Mouse (Mus musculus) neural tube, embryonic 14.5 days (tissue): ENCODE results near the gene Spta1. TPM values are rescaled to one million over a fixed set of nuclear protein-coding genes. Genes with fewer than 3 reads are reported as not detected.

Experiments
- ATAC-seq: fragments of 200-750 bp; cut with Nextera tagmentation; 2 replicates; pipeline ENCODE4 v1.8.0; 2017; ENCODE audit warnings: low read depth, mild to moderate bottlenecking, moderate TSS enrichment, moderate library complexity
- H3K27ac ChIP-seq: fragments of 300-500 bp; sonication (generic); 2 replicates; pipeline ENCODE4 v1.5.1; 2014; ENCODE audit warnings: low read depth, mild to moderate bottlenecking, control low read depth, low read length, moderate library complexity, mixed read lengths
- H3K27me3 ChIP-seq: fragments of 300-500 bp; sonication (generic); 2 replicates; pipeline ENCODE4 v1.6.1; 2014; ENCODE audit warnings: low read length; ENCODE audit not compliant: control insufficient read depth, insufficient read depth
- H3K36me3 ChIP-seq: fragments of 300-500 bp; sonication (generic); 2 replicates; pipeline ENCODE4 v1.6.1; 2014; ENCODE audit warnings: low read length, mixed read lengths; ENCODE audit not compliant: control insufficient read depth, insufficient read depth
- H3K4me1 ChIP-seq: fragments of 300-500 bp; sonication (generic); 2 replicates; pipeline ENCODE4 v1.6.1; 2014; ENCODE audit warnings: low read length; ENCODE audit not compliant: control insufficient read depth, insufficient read depth
- H3K4me2 ChIP-seq: fragments of 300-500 bp; sonication (generic); 2 replicates; pipeline ENCODE4 v1.6.1; 2014; ENCODE audit warnings: mild to moderate bottlenecking, low read depth, low read length, control low read depth
- H3K4me3 ChIP-seq: fragments of 300-500 bp; sonication (generic); 2 replicates; pipeline ENCODE4 v1.5.1; 2014; ENCODE audit warnings: low read depth, low read length, control low read depth, mixed read lengths
- H3K9ac ChIP-seq: fragments of 300-500 bp; sonication (generic); replicated peaks from 2 replicates; pipeline ENCODE4 v1.6.1; 2014; ENCODE audit warnings: low read depth, mild to moderate bottlenecking, control low read depth, low read length, mixed read lengths
- H3K9me3 ChIP-seq: fragments of 300-500 bp; sonication (generic); 2 replicates; pipeline ENCODE4 v1.6.1; 2016; ENCODE audit warnings: low read length; ENCODE audit not compliant: control insufficient read depth
- WGBS: fragments of 180-500 bp; shearing (Covaris S2); extraction: QIAGEN DNeasy Blood & Tissue Kit; methylation state at CpG from one replicate; pipeline ENCODE4 v1.1.7; 2014; 5-methylcytosine and 5-hydroxymethylcytosine counted together
- polyA plus RNA-seq: library from polyadenylated mRNA; unstranded; fragments of >200 nt; fragmentation: Nextera tagmentation; extraction: Ambion mirVana; gene quantifications from 2 replicates; pipeline ENCODE4 v1.2.1, GENCODE M21; 2014

Spta1 gene
- polyA plus RNA-seq, 1 experiment from 2014 or later = 0.23 TPM

DNA sequence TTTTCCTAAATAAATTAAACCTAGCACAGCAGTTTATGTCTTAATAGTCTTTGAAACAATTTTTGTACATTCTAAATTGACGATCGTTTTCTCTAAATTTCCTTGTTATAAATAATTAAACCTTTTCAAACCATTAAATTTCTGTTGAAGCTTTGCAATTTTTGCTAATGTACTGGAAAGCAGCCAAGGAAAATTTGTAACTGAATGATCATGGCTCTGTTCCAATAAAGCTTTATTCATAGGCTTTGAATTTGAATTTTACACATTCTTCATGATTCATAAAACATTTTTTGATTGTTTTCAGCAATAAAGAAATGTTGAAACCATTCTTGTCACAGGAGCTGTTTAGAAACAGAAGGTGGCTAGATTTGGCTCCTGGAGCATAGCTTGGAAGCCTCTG lies 72.0 kb downstream of the Spta1 start:
- Histone ChIP-seq H3K27me3 (no peaks in the 10 kb centered on the region), H3K27ac (no peak overlapping the region), H3K9ac (no peak overlapping the region), H3K36me3 (no peaks in the 10 kb centered on the region), H3K4me3 (no peak overlapping the region), H3K4me2 (no peak overlapping the region), H3K4me1 (no peaks in the 10 kb centered on the region), H3K9me3 (no peaks in the 10 kb centered on the region)
- 76% methylated on average over 2 of the region's 2 CpGs for WGBS
- no peak for ATAC-seq

DNA sequence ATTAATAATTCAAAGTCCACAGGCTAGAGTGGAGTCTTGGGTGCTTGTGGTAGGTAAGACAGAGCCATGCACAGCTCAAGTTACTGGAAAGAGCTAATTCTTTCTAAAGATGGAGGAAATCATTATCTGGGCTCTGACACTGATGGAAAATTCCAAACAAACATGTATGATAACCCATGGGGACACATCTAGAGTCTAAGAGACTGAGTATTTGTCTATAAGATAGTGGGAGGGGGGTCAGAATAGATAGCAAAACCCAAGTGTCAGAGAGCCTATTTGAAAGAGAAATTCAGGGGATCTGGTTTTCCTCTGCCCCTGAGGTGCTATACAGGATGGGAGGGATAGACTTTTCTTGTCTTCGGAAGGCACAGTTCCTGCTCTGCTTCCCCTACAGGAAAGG lies 73.5 kb downstream of the Spta1 start:
- no peak overlapping the region for H3K4me3 ChIP-seq
- WGBS = 86% methylated on average over 1 of the region's 1 CpGs
- no peaks in the 10 kb centered on the region for H3K4me1 ChIP-seq

DNA sequence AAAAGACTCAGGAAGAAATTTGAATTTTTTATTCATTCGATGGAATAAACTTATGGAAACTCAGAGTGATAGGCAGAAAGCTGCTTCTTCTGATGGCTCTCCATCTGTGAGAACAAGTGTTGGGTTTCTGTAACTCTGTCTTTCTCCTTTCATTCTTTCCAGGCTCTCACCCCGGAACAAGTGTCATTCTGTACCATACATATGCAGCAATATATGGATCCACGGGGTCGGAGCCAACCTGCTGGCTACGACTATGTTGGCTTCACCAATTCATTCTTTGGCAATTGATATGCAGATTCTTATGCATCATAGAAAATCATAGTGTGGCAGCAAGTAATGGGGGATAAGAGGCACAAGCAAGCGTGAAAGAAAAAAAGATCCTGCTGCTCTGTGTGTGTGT lies 74.6 kb downstream of the Spta1 start:
- Histone ChIP-seq H3K9me3 (no peaks in the 10 kb centered on the region), H3K4me2 (no peak overlapping the region), H3K27ac (no peak overlapping the region), H3K9ac (no peak overlapping the region), H3K36me3 (no peaks in the 10 kb centered on the region), H3K27me3 (no peaks in the 10 kb centered on the region), H3K4me3 (no peak overlapping the region), H3K4me1 (no peaks in the 10 kb centered on the region)
- ATAC-seq = no peak
- 87% methylated on average over 6 of the region's 6 CpGs for WGBS

More for the DNA sequence above, 73.5 kb downstream of the Spta1 start:
- H3K27ac ChIP-seq = no peak overlapping the region
- no peaks in the 10 kb centered on the region for H3K27me3 ChIP-seq
- no peaks in the 10 kb centered on the region for H3K36me3 ChIP-seq
- H3K4me2 ChIP-seq = no peak overlapping the region
- H3K9ac ChIP-seq = no peak overlapping the region
- no peaks in the 10 kb centered on the region for H3K9me3 ChIP-seq
- no peak for ATAC-seq

DNA sequence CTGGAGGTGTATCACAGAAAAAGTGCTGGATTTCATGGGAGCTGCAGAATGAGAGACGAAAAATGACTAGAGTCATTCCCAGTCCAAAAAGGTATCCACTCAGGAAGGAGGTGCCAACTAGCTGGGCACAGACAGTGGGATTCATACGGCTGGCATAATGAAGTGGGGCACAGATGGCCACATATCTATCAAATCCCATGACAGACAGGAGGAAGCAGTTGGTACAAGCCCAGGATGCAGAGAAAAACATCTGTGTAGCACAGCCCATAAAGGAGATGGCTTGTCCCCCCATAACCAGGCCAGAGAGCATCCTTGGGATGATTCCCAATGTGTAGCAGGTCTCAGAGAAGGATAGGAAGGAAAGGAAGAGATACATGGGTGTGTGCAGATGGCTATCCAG lies 77.8 kb downstream of the Spta1 start:
- Histone ChIP-seq H3K9ac (no peak overlapping the region), H3K4me2 (no peak overlapping the region), H3K27ac (no peak overlapping the region), H3K36me3 (no peaks in the 10 kb centered on the region), H3K4me3 (no peak overlapping the region), H3K27me3 (no peaks in the 10 kb centered on the region), H3K4me1 (no peaks in the 10 kb centered on the region), H3K9me3 (no peaks in the 10 kb centered on the region)
- WGBS = 70% methylated on average over 2 of the region's 2 CpGs
- no peak for ATAC-seq

DNA sequence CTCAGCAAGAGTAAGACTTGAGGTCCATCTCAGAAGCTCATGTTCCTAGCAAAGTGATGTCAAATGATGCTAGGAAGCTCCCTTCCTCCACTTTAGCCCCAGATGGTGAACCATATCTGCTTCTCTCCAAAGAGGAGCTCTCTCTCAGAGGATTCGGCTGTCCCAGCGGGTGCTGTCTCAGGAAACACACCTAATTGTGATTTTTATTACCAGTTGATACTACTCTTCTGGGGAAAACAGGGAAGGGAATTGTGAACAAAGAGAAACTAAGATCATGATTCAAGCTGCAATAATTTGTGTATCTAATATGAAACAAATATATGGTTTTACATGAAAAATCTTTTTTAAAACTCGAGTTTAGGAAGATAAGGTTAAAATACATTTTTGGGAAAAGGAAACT lies 79.4 kb downstream of the Spta1 start, which contains the start of gene Olfr419:
TSS of gene Olfr419 (minus strand) at position 101 of the 400 bp plus-strand sequence.
- H3K9me3 ChIP-seq = no peaks in the 10 kb centered on the region
- 73% methylated on average over 3 of the region's 3 CpGs for WGBS
- no peaks in the 10 kb centered on the region for H3K36me3 ChIP-seq
- no peak within 1 kb of the TSS for H3K9ac ChIP-seq
- no peaks in the 10 kb centered on the region for H3K27me3 ChIP-seq
- H3K4me3 ChIP-seq = no peak within 1 kb of the TSS
- no peak within 1 kb of the TSS for H3K4me2 ChIP-seq
- ATAC-seq = no peak
- no peaks in the 10 kb centered on the region for H3K4me1 ChIP-seq
- H3K27ac ChIP-seq = no peak within 1 kb of the TSS

DNA sequence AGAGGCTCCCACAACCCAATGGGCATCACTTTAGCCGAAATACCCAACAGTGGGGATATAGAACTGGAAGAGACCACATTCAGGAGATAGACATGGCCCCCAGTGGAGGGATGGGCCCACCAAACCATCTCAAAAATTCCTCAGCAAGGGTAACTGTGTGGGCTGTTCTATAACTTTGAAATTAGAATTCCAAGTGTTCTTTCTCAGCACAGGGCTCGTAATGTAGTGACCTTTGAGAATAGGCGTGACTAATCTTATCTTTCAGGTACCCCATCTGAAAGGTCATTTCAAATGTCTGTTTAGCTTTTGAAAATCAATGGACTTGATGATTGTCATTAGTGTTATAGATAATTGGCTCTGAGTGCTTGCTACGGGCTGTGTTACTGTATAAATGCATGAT lies 95.2 kb downstream of the Spta1 start:
- ATAC-seq = no peak
- Histone ChIP-seq H3K4me2 (no peak overlapping the region), H3K4me1 (no peaks in the 10 kb centered on the region), H3K9me3 (no peaks in the 10 kb centered on the region), H3K27ac (no peak overlapping the region), H3K36me3 (no peaks in the 10 kb centered on the region), H3K4me3 (no peak overlapping the region), H3K27me3 (no peaks in the 10 kb centered on the region), H3K9ac (no peak overlapping the region)
- 86% methylated on average over 4 of the region's 4 CpGs for WGBS

DNA sequence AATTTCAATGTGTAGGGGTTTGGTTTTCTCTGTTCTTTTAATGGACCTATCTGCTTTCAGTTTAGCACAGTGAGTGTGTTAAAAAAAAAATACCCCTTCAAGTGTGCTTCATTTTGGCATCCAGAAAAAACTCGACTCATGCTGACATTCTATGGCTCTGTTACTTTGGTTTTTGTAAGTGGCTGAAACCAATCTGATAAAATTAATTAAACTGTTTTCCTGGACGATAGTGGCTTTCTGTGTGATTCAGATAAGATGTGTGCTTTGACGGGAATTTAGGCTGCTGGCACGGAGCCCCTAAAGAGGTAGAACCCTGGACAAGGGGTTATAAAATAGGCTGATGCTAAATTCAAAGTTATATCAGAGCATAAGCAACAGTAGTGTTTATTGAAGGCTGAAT lies 96.6 kb downstream of the Spta1 start:
- Histone ChIP-seq H3K4me3 (no peak overlapping the region), H3K4me2 (no peak overlapping the region), H3K9ac (no peak overlapping the region), H3K4me1 (no peaks in the 10 kb centered on the region), H3K27me3 (no peaks in the 10 kb centered on the region), H3K9me3 (no peaks in the 10 kb centered on the region), H3K36me3 (no peaks in the 10 kb centered on the region), H3K27ac (no peak overlapping the region)
- WGBS = 83% methylated on average over 4 of the region's 4 CpGs
- ATAC-seq = no peak

DNA sequence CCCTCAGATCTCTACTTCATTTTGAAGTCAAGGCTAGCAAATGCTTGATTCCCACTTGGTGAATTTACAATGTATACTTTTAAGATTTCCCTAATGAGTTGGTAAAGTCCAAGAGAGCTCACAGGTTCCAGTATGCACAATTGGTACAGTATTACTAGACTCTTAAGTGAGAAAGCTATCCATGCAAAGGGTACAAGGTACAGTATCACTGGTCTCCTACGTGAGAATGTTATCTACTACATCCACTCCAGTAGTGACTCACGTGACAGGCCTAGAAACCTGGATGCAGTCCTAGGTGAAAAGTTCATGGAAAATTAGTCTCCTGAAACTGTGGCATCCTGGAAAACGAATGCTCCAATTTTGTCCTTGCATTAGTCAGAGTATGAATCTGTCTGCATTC lies 98.1 kb downstream of the Spta1 start:
- WGBS = 85% methylated on average over 3 of the region's 3 CpGs
- no peak overlapping the region for H3K27ac ChIP-seq
- ATAC-seq = no peak

More for the DNA sequence above, 98.1 kb downstream of the Spta1 start:
- H3K4me1 ChIP-seq = no peaks in the 10 kb centered on the region
- H3K9ac ChIP-seq = no peak overlapping the region
- H3K9me3 ChIP-seq = no peaks in the 10 kb centered on the region
- H3K4me2 ChIP-seq = no peak overlapping the region
- no peak overlapping the region for H3K4me3 ChIP-seq
- no peaks in the 10 kb centered on the region for H3K27me3 ChIP-seq
- H3K36me3 ChIP-seq = no peaks in the 10 kb centered on the region
